Mouse (Mus musculus): ENCODE measurements around the gene Prkcd.

DNA sequence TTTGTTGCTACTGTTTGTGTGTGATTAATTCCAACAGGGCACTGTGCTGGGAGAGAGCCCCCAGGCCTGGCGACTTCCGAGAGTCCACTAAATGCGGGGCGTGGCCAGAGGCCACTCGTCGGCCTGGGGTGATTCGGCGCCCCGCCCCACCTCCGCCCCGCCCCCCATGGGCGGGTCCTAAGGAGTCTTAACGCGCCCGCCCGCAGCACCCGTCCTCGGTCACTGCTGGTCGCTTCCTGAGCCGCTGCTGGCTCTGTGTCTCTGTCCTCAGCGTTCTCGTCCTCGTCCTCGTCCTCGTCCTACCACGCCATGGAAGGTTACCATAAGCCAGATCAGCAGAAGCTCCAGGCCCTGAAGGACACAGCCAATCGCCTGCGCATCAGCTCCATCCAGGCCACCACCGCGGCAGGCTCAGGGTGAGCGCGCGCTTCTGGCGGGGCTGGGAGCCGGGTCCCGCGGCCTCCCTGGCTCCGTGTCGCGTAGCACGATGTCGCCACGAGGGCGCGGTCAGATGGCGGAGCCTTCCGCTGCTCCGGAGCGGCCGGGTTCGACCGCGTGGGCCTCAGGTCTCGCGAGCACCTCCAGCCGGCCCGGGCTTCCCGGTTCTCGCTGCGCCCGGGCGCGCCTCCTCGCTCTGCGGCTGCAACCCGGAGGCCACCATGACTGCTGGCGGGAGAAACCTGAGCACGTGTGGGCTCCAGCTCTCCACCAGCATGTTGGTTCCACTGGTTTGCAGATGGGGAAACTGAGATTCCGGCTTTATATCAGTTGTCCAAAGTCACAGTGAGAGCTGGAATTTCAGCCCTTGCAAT, 76.8 kb downstream of the Prkcd start:
- peak; percentile 98 for TF ChIP-seq POLR2A (IDR thresholded peaks at IDR 0.05; ENCODE audit: insufficient read depth, low read length)
- TF ChIP-seq CTCF (IDR thresholded peaks at IDR 0.05; ENCODE audit: low read depth, low read length): no peak
- no peak for TF ChIP-seq EP300 (IDR thresholded peaks at IDR 0.05; ENCODE audit: insufficient read depth, low read depth, low read length)
